Mouse (Mus musculus) lung, embryonic 15.5 days (tissue): ENCODE results near the gene Ppp2r1b. TPM values are rescaled to one million over a fixed set of nuclear protein-coding genes. Genes with fewer than 3 reads are reported as not detected.
A peak's percentile ranks its signal among the peaks of the same experiment; 100 is the strongest.

ENCODE experiments used
- ATAC-seq: fragments of 200-750 bp; cut with Nextera tagmentation; 2 replicates; pipeline ENCODE4 v1.8.0; 2017; ENCODE audit warnings: moderate number of reproducible peaks, borderline replicate concordance; ENCODE audit not compliant: low FRiP score, low TSS enrichment; ENCODE audit errors: extremely low read depth
- H3K27ac ChIP-seq: fragments of 300-500 bp; sonication (generic); 2 replicates; pipeline ENCODE4 v1.5.1; 2015; ENCODE audit warnings: moderate library complexity, mild to moderate bottlenecking, inconsistent platforms
- H3K27me3 ChIP-seq: fragments of 300-500 bp; sonication (generic); 2 replicates; pipeline ENCODE4 v1.6.1; 2015; ENCODE audit warnings: inconsistent platforms
- H3K36me3 ChIP-seq: fragments of 300-500 bp; sonication (generic); 2 replicates; pipeline ENCODE4 v1.6.1; 2015; ENCODE audit warnings: inconsistent platforms
- H3K4me1 ChIP-seq: fragments of 300-500 bp; sonication (generic); 2 replicates; pipeline ENCODE4 v1.6.1; 2015; ENCODE audit warnings: inconsistent platforms
- H3K4me2 ChIP-seq: fragments of 300-500 bp; sonication (generic); 2 replicates; pipeline ENCODE4 v1.6.1; 2015; ENCODE audit warnings: inconsistent platforms, mild to moderate bottlenecking, moderate library complexity
- H3K4me3 ChIP-seq: fragments of 300-500 bp; sonication (generic); 2 replicates; pipeline ENCODE4 v1.5.1; 2015; ENCODE audit warnings: mild to moderate bottlenecking, inconsistent platforms
- H3K9ac ChIP-seq: fragments of 300-500 bp; sonication (generic); 2 replicates; pipeline ENCODE4 v1.6.1; 2015; ENCODE audit warnings: inconsistent platforms
- H3K9me3 ChIP-seq: fragments of 300-500 bp; sonication (generic); 2 replicates; pipeline ENCODE4 v1.6.1; 2016; ENCODE audit warnings: inconsistent platforms
- WGBS: fragments of 180-500 bp; shearing (Covaris S2); methylation state at CpG from one replicate; pipeline ENCODE4 v1.1.7; 2015; 5-methylcytosine and 5-hydroxymethylcytosine counted together
- polyA plus RNA-seq: library from polyadenylated mRNA; unstranded; fragments of >200 nt; fragmentation: Nextera tagmentation; extraction: Ambion mirVana; gene quantifications from 2 replicates; pipeline ENCODE4 v1.2.1, GENCODE M21; 2015

The Ppp2r1b gene
- polyA plus RNA-seq, 1 experiment from 2014 or later, result 66.1 TPM

DNA sequence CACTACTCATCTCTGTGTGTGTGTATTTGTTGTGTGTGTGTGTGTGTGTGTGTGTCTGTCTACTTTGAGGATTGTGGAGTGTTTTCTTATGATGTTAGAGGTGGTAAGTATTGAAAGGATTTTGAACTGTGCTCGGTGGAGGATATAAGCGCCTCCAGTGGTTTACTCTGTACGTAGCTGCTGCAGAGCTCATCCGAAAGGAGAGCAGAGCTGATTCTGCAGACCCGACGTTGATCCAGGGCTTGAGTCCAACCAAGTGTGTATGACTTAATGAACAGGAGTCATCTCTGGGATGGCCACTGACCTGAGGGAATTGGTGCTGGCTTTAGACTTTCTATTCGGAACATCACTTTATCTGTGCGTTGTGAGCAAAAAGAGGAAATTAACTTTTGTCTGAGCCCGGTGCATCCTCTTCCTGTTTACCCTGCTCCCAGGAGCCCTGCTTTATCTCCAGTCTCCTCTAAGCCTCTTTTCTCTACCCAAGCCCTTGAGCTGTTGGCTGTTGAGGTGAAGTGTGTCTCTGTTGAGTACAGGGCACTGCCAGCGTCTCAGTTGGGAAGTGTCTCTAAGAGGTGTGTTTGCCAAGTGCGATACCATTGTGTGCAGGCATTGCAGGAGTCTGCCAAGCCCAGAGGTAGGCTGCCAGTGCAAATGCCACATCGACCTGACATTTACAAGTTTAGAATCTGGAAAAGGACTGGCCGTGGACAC lies 3.9 kb upstream of the Ppp2r1b start:
- Histone ChIP-seq H3K9me3 (no peaks in the 10 kb centered on the region), H3K4me2 (no peak overlapping the region), H3K27ac (peak overlapping the region; percentile 25; the same call in 1 of the 2 replicates), H3K36me3 (peaks cover 5% of the 10 kb centered on the region; the same call in 1 of the 2 replicates), H3K4me3 (no peak overlapping the region), H3K4me1 (peaks cover 5% of the 10 kb centered on the region; the same call in 1 of the 2 replicates), H3K9ac (no peak overlapping the region), H3K27me3 (no peaks in the 10 kb centered on the region)
- 61% methylated on average over 13 of the region's 13 CpGs for WGBS
- ATAC-seq, result no peak

DNA sequence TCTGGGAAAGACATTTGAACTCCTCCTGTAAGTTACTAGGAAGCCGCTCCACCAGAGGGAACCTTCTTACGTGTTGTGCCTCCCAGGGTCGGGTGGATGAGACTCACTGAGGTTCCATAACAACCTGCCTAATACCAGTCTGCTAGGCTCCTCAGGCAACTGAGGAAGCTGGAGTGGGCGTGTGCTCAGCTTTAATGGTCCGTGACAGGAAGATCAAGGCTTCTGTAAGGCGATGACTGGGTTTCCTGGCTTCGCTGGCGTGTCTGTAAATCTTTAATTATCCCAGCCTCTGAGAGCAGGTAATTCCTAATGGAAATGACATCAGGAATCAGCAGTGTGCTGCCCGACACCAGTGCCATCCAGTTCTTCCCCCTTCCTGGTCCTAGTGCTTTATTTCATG lies 446 bp downstream of the Ppp2r1b start:
- H3K36me3 ChIP-seq, result no peaks in the 10 kb centered on the region; the same call in 1 of the 2 replicates
- H3K9ac ChIP-seq, result no peak overlapping the region
- WGBS, result 74% methylated on average over 9 of the region's 9 CpGs
- H3K4me2 ChIP-seq, result no peak overlapping the region
- no peak for ATAC-seq
- H3K27me3 ChIP-seq, result no peaks in the 10 kb centered on the region
- no peak overlapping the region for H3K4me3 ChIP-seq
- H3K27ac ChIP-seq, result no peak overlapping the region
- H3K4me1 ChIP-seq, result peaks cover 28% of the 10 kb centered on the region
- no peaks in the 10 kb centered on the region for H3K9me3 ChIP-seq

DNA sequence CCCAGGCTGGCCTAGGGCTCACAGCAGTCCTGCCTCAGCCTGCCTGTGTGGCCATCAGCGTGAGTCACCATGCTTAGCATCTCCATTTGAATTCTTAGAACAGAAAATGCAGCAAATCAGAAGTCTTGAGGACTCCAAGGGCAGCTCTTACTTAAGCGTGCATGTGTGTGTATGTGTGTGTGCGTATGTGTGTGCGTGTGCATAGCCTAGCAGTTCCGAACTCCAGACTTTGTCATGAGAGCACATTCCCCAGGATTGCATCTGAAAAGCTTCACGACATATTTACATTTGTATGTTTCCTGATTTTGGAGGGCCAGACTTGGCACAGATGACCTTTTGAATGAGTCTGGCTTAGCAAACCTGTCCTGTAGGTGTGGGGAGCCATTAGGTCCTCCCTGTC lies 2.0 kb downstream of the Ppp2r1b start:
- no peak for ATAC-seq
- Histone ChIP-seq H3K9me3 (no peaks in the 10 kb centered on the region), H3K9ac (no peak overlapping the region), H3K4me1 (peaks cover 29% of the 10 kb centered on the region), H3K4me3 (no peak overlapping the region), H3K4me2 (no peak overlapping the region), H3K27ac (peak overlapping the region; percentile 56), H3K27me3 (no peaks in the 10 kb centered on the region), H3K36me3 (no peaks in the 10 kb centered on the region; the same call in 1 of the 2 replicates)
- 64% methylated on average over 6 of the region's 6 CpGs for WGBS

DNA sequence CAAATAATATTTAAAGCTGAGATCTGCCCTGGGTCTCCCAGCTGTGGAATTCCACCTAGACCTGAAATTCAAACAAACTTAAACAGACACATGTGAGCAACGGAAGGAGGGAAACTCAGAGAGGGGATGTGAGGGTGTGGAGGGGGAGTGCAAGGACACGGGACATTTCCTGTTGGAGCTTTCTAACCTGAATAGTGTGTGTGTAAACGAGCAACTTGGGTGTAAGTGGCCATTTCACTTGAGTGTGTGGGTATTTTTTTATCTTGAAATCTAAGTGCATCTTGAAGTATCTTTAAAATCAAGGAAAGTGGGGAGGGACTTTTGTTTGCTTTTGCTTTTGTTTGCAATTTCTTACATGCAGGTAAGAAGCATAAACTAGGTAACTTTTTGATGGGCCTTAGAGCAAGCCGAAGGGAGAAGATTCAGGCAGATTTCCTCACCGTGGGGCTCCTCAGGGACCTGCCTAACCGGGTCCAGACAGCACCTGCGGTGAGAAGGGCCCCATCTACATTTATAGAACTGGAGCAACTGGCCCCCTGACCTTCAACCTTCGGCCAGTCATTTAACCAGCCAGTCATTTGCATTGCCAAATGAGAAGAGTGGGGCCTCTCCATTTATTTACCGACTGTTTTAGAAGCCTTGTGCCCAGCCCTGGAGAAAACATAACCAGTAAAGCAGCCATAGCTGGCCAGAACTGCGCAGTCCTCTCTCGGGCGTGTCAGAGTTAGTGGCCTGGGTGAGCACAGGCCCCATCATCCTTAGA lies 2.7 kb downstream of the Ppp2r1b start:
- H3K9ac ChIP-seq, result no peak overlapping the region
- peak overlapping the region; percentile 56 for H3K27ac ChIP-seq
- 43% methylated on average over 12 of the region's 12 CpGs for WGBS
- H3K36me3 ChIP-seq, result no peaks in the 10 kb centered on the region
- no peaks in the 10 kb centered on the region for H3K9me3 ChIP-seq
- H3K4me3 ChIP-seq, result no peak overlapping the region
- H3K4me2 ChIP-seq, result no peak overlapping the region
- H3K4me1 ChIP-seq, result peaks cover 33% of the 10 kb centered on the region
- ATAC-seq, result no peak
- H3K27me3 ChIP-seq, result no peaks in the 10 kb centered on the region

DNA sequence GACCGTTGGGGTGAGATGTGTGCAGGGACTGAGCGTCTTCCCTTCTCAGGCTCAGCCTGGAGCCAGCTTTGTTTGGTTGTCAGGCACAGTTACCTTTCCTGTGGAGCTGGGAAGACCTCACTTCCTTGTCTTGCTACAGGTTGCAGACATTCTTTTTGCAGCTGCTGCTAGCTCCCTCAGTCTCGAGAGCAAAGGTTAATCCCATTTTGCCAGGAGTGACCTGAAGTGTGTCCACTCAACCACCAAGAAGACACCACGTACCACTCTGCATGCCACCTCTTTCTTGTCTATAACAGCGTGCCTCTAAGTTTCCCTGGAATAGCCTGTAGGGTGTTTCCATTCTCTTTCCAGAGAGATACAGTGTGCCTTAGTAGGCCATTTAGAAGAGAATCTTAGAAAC lies 3.7 kb downstream of the Ppp2r1b start:
- WGBS, result 63% methylated on average over 5 of the region's 5 CpGs
- Histone ChIP-seq H3K4me1 (peaks cover 39% of the 10 kb centered on the region), H3K4me3 (no peak overlapping the region), H3K9me3 (no peaks in the 10 kb centered on the region), H3K36me3 (no peaks in the 10 kb centered on the region), H3K4me2 (no peak overlapping the region), H3K27ac (no peak overlapping the region; the same call in 1 of the 2 replicates), H3K27me3 (no peaks in the 10 kb centered on the region), H3K9ac (no peak overlapping the region)
- no peak for ATAC-seq

DNA sequence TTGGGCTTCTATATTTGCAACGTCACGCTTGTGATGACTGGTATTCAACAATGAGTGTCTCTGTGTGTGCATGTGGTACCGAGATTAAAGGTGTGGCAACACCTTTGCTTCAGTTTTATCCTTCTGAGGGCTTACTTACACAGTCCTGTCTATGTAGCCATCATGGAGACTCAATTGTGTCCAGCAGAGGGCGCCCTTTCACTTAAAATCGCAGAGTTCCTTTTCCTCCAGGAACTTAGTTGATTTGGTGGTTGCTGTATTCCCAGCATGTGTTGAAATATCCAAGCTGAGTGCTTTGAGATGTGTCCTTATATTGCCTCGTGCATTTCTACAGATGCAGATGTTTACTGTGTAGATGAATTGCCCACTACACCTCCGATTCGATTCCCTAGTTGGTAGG lies 4.1 kb downstream of the Ppp2r1b start:
- no peak overlapping the region for H3K27ac ChIP-seq
- 16% methylated on average over 8 of the region's 8 CpGs for WGBS
- no peak overlapping the region for H3K9ac ChIP-seq
- no peaks in the 10 kb centered on the region for H3K9me3 ChIP-seq
- peak overlapping the region; percentile 32; the same call in 1 of the 2 replicates for H3K4me2 ChIP-seq
- H3K27me3 ChIP-seq, result no peaks in the 10 kb centered on the region
- no peak overlapping the region for H3K4me3 ChIP-seq
- H3K4me1 ChIP-seq, result peaks cover 39% of the 10 kb centered on the region
- no peaks in the 10 kb centered on the region for H3K36me3 ChIP-seq
- ATAC-seq, result peak; percentile 64

DNA sequence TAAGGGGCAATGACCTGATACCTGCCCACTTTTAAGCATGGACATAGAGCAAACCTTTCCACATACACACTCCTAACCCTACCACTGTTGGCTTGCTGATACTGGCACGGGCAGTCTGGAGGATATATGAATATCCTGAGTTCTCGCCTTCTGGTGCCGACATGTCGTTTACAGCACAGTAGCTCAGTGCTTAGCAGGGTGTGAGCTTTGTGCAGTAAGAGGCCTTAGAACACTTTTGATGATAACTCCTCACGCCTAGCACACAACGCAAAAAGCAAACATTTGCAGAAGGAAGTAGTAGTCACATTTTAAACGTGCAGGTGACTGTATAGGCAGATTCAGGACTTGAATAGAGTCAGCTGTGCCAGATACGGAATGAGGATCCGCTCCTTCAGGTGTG lies 4.7 kb downstream of the Ppp2r1b start:
- 46% methylated on average over 9 of the region's 9 CpGs for WGBS
- Histone ChIP-seq H3K27me3 (no peaks in the 10 kb centered on the region), H3K4me2 (peak overlapping the region; percentile 32), H3K27ac (no peak overlapping the region), H3K4me1 (peaks cover 39% of the 10 kb centered on the region), H3K4me3 (no peak overlapping the region), H3K36me3 (no peaks in the 10 kb centered on the region), H3K9ac (no peak overlapping the region), H3K9me3 (no peaks in the 10 kb centered on the region)
- no peak for ATAC-seq

DNA sequence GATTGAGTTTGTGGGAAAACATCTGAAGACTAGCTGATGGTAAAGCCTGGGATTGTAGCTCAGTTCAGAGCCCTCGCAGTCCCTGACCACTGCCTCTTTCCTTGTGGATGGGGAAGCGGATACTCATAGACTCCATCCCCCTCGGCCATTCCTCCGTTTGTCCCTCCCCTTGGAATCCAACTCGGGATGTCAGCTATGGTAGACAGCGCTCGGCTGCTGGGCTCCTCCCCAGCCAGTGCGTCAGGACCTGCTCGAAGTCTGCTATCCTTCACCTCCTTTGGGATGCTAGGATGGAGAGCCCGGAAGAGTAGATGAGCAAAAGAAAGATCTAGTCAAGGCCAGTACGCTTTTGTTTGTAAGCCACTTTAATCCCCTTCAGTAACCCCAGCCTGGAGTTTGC lies 5.2 kb downstream of the Ppp2r1b start:
- Histone ChIP-seq H3K9ac (no peak overlapping the region), H3K27ac (0 out of 2 replicates have a peak overlapping the region, but pooled peaks have one; percentile 0), H3K9me3 (no peaks in the 10 kb centered on the region), H3K4me1 (peaks cover 39% of the 10 kb centered on the region), H3K27me3 (no peaks in the 10 kb centered on the region), H3K36me3 (no peaks in the 10 kb centered on the region), H3K4me2 (peak overlapping the region; percentile 32), H3K4me3 (no peak overlapping the region)
- WGBS, result 18% methylated on average over 11 of the region's 11 CpGs
- no peak for ATAC-seq

DNA sequence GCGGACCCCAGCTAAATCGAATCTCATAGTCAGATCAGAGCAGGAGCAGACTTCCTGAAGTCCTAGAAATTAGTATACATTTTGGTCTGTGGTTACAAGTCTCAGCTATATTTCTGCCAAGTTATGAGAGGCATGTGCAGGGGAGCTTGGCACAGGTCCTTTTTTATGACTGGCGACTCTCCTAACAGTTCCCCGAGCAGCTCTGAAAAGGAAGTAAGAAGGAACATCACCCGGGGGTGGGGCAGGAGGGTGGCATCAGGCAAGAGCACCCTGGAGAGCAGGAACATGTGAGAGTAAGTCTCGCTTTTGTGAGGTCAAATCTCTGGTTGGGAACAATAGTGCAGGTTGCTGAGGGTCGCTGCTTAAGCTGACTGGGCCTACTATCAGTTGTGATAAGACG lies 5.6 kb downstream of the Ppp2r1b start:
- Histone ChIP-seq H3K9ac (no peak overlapping the region), H3K4me3 (no peak overlapping the region), H3K9me3 (no peaks in the 10 kb centered on the region), H3K4me1 (peaks cover 39% of the 10 kb centered on the region), H3K4me2 (peak overlapping the region; percentile 32), H3K27me3 (no peaks in the 10 kb centered on the region), H3K27ac (0 out of 2 replicates have a peak overlapping the region, but pooled peaks have one; percentile 0), H3K36me3 (no peaks in the 10 kb centered on the region)
- 29% methylated on average over 8 of the region's 8 CpGs for WGBS
- no peak for ATAC-seq

DNA sequence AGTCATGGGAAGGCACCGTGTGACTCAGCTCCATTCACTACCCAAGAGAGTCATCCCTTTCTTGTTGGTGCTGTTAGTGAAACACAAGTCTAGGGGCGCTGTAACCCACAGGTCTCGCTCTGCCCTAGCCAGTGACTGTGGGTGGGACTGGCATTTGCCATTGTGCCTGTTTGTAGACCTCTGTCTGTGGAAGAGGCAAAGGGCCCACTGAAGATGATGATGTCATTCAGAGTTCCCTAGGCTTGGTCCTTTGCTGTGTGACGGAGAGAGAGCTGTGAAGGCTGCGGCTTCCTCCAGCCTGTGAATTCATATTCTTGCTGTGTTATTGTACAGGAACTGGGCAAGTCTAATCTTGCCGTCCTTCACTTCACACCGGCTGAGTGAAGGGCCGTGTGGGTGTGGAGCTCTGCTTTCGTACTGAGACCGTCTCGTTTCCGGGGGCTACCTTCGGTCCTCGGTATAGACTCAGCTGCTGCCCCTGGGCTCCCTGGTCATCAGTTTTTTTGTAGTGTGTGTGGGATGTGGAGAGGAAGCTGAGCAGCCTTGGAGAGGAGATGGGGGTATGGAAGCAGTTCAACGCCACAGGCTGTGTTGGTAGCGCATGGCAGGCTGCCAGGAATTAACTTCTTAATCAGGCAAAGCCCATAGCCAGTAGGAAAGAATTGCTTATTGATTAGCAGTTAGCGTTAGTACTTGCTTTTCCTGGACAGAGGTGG lies 7.7 kb downstream of the Ppp2r1b start:
- Histone ChIP-seq H3K9ac (no peak overlapping the region), H3K4me3 (no peak overlapping the region)

DNA sequence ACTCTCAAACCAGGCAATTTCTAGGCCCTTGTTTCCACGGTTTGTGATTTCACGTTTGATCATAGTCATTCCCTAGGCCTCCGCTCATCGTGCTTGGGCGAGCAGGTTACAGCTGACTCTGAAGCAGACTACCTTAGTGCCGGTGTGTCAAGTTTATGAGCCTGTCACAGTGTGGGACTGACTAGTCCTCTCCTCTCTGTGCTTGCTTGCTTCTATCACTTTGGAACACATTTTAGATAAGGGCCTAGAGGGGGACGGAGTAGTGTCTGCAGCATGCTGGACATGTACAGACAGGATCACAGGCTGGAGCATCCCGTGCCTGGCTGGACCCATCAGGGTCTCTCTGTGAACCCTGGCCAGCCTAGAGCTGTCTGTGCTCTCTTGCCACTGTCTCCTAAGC lies 9.3 kb downstream of the Ppp2r1b start:
- H3K27ac ChIP-seq, result no peak overlapping the region

More for the DNA sequence above, 7.7 kb downstream of the Ppp2r1b start:
- Histone ChIP-seq H3K4me1 (peaks cover 43% of the 10 kb centered on the region), H3K4me2 (0 out of 2 replicates have a peak overlapping the region, but pooled peaks have one; percentile 1), H3K27me3 (no peaks in the 10 kb centered on the region), H3K9me3 (no peaks in the 10 kb centered on the region), H3K36me3 (no peaks in the 10 kb centered on the region), H3K27ac (no peak overlapping the region)
- WGBS, result 47% methylated on average over 17 of the region's 17 CpGs
- no peak for ATAC-seq

More for the DNA sequence above, 9.3 kb downstream of the Ppp2r1b start:
- Histone ChIP-seq H3K9me3 (no peaks in the 10 kb centered on the region), H3K4me1 (peaks cover 42% of the 10 kb centered on the region), H3K27me3 (no peaks in the 10 kb centered on the region), H3K36me3 (0 out of 2 replicates have a peak, but pooled peaks cover 3% of the 10 kb centered on the region), H3K9ac (no peak overlapping the region), H3K4me3 (no peak overlapping the region), H3K4me2 (no peak overlapping the region)
- WGBS, result 75% methylated on average over 8 of the region's 8 CpGs
- ATAC-seq, result no peak
